Mouse (Mus musculus): ENCODE data around the gene Kri1. TPM values are rescaled to one million over a fixed set of nuclear protein-coding genes. Genes with fewer than 3 reads are reported as not detected.
"Not testable (repeated sequence)": the region's sequence is repeated elsewhere in the genome, so short reads cannot be mapped to it uniquely, and the experiment has no call there.

The Kri1 gene
- total RNA-seq, 2 experiments from 2014 or later, result 18.2 to 19.7 TPM

DNA sequence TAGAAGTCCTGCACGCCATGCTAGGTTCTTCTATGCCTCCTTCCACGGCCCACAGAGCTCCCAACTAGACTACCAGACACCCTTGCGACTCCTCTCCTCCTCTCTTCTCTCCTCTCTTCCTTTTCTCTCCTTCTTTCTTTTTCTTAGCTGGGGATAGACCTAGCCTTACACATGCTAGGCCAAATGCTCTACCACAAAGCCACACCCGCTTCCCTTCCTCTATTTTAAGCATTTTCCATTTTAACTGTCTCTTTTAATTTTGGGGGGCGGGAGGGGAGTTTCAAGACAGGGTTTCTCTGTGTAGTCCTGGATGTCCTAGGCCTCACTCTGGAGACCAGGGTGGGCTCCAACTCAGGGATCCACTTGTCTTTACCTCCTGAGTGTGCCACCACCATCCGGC is 31.0 kb upstream of the Kri1 start:
- no peak for ATAC-seq (replicated peaks; ENCODE audit: low FRiP score, poor library complexity, severe bottlenecking)

DNA sequence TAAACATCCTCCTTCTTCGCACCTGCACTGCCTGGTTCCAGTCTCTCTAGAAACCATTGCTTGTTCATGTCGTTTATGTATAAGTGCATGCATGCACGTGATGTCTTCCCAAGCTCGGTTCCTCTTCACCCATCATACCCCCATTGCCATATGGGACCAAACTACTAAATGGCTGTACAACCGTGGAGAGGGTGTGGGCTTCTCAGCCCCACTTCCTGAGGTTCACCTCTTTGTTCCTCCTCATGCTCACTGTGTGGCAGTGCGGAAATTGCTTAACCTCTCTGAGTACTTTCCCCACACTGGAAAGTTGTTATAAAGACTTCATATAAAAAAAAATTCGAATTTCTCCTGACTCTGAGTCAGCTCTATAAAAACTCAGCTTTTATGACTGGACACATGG is 28.9 kb upstream of the Kri1 start:
- no peak for ATAC-seq (replicated peaks; ENCODE audit: low FRiP score, poor library complexity, severe bottlenecking)

DNA sequence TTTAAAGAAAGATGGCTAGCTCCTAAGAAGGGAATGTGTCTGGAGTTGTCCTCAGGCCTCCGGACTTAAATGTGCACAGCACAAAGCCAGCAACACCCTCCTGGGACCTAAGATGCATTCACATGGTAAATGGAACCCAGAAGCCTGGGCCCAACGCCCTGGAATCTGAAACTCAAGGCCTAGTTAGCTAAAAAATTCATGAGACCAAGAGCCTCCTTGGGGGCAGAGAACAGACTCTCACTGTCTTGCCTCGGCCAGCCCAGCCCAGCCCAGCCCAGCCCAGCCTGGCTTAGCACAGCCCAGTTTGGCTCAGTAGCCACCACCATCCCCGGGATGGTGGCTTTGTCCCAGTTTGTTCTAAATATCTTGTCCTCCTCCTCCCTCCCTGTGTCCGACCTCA is 27.7 kb upstream of the Kri1 start:
- no peak for ATAC-seq (replicated peaks; ENCODE audit: low FRiP score, poor library complexity, severe bottlenecking)

GRCm38 (mm10) chr9:21314367-21315140 is 26.8 kb upstream of the Kri1 start:
- peak; percentile 46; the same call in 1 of the 2 replicates for ATAC-seq (replicated peaks; ENCODE audit: low FRiP score, poor library complexity, severe bottlenecking)

DNA sequence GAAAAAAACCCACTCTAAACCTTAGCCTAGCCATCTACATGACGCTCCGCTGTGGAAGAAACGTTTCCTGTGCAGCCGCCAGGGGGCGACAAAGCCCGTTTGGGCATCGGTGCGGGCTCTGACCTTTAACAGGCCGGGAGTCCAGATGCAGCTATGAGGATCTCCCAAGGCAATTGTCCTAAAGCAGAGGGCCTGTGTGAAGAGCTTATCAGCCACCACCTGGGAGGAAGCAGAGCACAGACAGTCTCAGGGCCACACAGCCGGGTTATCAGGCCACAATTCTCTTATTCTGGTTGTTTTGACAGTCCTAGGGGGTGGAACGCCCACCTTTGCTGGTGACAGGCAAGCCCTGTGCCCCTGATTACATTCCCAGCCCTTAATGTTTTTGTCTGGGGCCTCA is 25.6 kb upstream of the Kri1 start:
- peak; percentile 86 for ATAC-seq (replicated peaks; ENCODE audit: low FRiP score, poor library complexity, severe bottlenecking)

GRCm38 (mm10) chr9:21312134-21312533 is 24.4 kb upstream of the Kri1 start, which contains the start of gene Ap1m2:
Gene Ap1m2, minus strand, starts transcription at chr9:21312337.
- ATAC-seq (replicated peaks; ENCODE audit: low FRiP score, poor library complexity, severe bottlenecking), result no peak

GRCm38 (mm10) chr9:21311695-21312094 is 23.9 kb upstream of the Kri1 start:
- ATAC-seq (replicated peaks; ENCODE audit: low FRiP score, poor library complexity, severe bottlenecking), result no peak

- peak; percentile 77 for ATAC-seq (replicated peaks; ENCODE audit: low FRiP score, poor library complexity, severe bottlenecking)
Observed at GRCm38 (mm10) chr9:21309150-21309741, 21.5 kb upstream of the Kri1 start.

DNA sequence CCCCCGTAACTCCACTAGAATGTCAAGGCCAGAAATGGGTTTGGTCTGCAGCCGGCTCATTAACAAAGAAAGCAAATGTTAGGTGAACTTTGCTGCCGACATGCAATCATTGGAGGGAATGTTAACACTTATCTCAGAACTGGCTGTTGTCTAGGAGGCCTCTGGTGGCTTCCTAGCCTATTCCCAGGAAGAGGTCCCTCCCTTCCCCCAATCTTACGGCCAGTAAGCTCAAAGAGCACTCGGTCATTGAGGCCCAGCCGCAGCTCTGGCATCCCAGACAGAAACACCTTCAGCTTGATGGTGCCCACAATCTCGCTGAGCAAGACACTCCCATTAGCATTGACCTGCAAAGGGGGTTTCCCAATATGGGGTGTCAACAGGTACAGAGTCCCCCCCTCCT is 17.3 kb upstream of the Kri1 start:
- no peak for ATAC-seq (replicated peaks; ENCODE audit: low FRiP score, poor library complexity, severe bottlenecking)

DNA sequence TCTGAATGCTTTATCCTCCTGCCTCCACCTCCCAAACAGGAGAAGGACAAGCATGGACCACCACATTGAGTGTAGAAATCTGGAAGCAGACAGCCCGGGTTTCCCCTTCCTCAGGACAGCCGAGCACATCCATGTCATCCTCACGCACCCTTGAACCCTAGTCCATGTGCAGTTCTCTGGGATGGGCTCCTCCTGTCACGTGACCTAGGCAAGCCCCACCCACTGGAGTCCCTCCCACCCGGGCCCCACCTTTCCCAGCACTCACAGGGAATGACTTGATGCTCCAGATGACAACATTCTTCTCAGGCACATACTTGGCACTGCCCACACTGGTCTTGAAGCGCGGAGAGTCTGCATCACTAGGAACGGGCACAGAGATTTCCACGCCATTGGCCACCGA is 11.2 kb upstream of the Kri1 start:
- ATAC-seq (replicated peaks; ENCODE audit: low FRiP score, poor library complexity, severe bottlenecking), result no peak

DNA sequence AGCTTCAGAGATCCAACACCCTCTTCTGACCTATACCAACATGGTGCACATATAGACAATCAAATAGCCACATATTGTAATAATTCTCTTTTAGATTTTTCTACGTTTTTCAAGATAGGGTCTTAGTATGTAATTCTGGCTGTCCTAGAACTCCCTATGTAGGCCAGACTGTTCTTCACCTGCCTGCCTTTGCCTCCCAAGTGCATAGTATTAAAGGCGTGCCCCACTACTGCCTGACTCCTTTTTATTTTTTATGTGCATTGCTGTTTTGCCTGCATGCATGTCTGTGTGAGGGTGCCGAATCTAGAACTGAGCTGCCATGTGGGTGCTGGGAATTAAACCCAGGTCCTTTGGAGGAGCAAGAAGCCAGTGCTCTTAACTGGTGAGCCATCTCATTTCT is 4.5 kb upstream of the Kri1 start:
- ATAC-seq (replicated peaks; ENCODE audit: low FRiP score, poor library complexity, severe bottlenecking), result no peak

GRCm38 (mm10) chr9:21291868-21292267 is 4.1 kb upstream of the Kri1 start:
- ATAC-seq (replicated peaks; ENCODE audit: low FRiP score, poor library complexity, severe bottlenecking), result not testable (repeated sequence)

DNA sequence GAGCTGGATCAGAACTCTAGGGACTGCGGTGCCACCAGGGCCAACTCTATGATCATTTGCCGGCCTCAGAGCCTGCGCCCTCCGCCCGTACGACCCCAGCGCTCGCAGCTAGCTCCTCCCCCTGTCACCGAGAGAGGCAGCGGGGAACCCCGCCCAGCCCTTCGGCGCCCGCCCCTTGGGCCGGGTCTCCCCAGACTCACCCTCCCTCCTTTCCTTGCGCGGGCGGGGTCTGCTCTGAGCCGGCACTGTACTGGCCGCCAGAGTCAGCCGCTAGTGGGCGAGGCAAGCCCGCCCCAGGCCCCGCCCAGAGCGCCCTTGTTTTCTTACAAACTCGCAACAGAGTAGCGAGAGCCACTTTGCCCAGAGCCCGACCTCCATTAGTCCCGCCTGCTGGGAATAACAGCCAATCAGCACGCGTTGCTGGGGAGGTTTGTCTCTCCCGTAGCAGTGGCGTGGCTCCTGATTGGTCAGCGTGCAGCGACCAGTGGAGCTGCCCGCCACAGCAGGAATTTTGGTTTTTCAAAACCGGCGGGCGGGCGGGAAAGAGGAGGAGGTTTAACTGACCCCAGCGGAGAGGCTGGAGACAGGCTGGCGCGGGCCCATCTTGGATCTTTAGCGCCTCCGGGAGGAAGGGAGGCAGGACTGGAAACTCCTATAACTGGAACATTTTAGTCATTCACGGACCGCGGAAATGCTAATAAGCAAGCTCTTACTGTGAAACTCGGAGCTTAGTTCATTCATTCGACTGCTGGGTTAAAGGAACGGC is 3.4 kb upstream of the Kri1 start, which contains the start of gene Cdkn2d:
Gene Cdkn2d (minus strand): TSS at position 386 of the 766 bp plus-strand sequence.
- ATAC-seq (replicated peaks; ENCODE audit: low FRiP score, poor library complexity, severe bottlenecking), result peak; percentile 75

GRCm38 (mm10) chr9:21290589-21290988 is 2.8 kb upstream of the Kri1 start:
- ATAC-seq (replicated peaks; ENCODE audit: low FRiP score, poor library complexity, severe bottlenecking), result peak; percentile 2; the same call in 1 of the 2 replicates

DNA sequence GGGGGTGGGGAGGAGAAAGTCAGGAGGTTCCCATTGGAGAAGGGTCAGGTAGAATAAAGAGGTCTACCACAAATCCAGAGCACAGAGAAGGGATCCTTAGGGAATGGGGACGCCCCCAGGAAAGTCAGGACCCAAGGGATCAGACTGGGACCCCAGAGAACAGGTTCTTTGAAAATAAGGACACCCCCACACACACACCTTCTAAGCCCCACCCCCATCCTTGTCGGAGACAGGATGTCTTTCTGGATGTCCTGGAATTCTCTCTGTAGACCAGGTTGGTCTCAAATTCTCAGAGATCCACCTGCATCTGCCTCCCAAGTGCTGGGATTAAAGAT is 1.5 kb upstream of the Kri1 start:
- no peak for ATAC-seq (replicated peaks; ENCODE audit: low FRiP score, poor library complexity, severe bottlenecking)

GRCm38 (mm10) chr9:21288404-21289336 is 901 bp upstream of the Kri1 start:
- ATAC-seq (replicated peaks; ENCODE audit: low FRiP score, poor library complexity, severe bottlenecking), result no peak

GRCm38 (mm10) chr9:21286753-21287152 is 1.0 kb downstream of the Kri1 start:
- no peak for ATAC-seq (replicated peaks; ENCODE audit: low FRiP score, poor library complexity, severe bottlenecking)

- ATAC-seq (replicated peaks; ENCODE audit: low FRiP score, poor library complexity, severe bottlenecking), result no peak
Observed at GRCm38 (mm10) chr9:21283994-21284393, 3.8 kb downstream of the Kri1 start.

GRCm38 (mm10) chr9:21283591-21283990 is 4.2 kb downstream of the Kri1 start:
- no peak for ATAC-seq (replicated peaks; ENCODE audit: low FRiP score, poor library complexity, severe bottlenecking)

- ATAC-seq (replicated peaks; ENCODE audit: low FRiP score, poor library complexity, severe bottlenecking), result no peak
Observed at GRCm38 (mm10) chr9:21277776-21278175, 10.0 kb downstream of the Kri1 start.
